Mouse (Mus musculus): ENCODE measurements around the gene Gpx3. TPM values are rescaled to one million over a fixed set of nuclear protein-coding genes. Genes with fewer than 3 reads are reported as not detected.

The Gpx3 gene
- polyA plus RNA-seq, 1 experiment = 2.0 TPM

- no peaks in the 10 kb centered on the region for H3K27me3 ChIP-seq (ENCODE audit: control insufficient read depth, insufficient read depth, insufficient read length)
- no peaks in the 10 kb centered on the region for H3K79me2 ChIP-seq (ENCODE audit: control insufficient read depth, insufficient read depth)
- no peaks in the 10 kb centered on the region for H3K79me3 ChIP-seq (ENCODE audit: low read depth)
- H3ac ChIP-seq (ENCODE audit: control insufficient read depth, insufficient read length, low read depth) = no peak overlapping the region
- H3K4me3 ChIP-seq (ENCODE audit: insufficient read depth, poor library complexity, severe bottlenecking) = no peak overlapping the region
- TF ChIP-seq MYOD1 (IDR thresholded peaks at IDR 0.05; ENCODE audit: control insufficient read depth, insufficient read length, low read depth) (no peak), CEBPB (IDR thresholded peaks at IDR 0.05; ENCODE audit: low read depth) (no peak), CTCF (IDR thresholded peaks at IDR 0.05; ENCODE audit: control insufficient read depth, insufficient read depth, insufficient read length) (no peak), FOSL1 (IDR thresholded peaks at IDR 0.05; ENCODE audit: insufficient read depth, low read length, poor library complexity, severe bottlenecking) (no peak), MAX (IDR thresholded peaks at IDR 0.05) (no peak), USF1 (IDR thresholded peaks at IDR 0.05; ENCODE audit: low read depth) (no peak), MYOG (IDR thresholded peaks at IDR 0.05; ENCODE audit: control insufficient read depth, extremely low read depth, insufficient read length) (no peak)
- H3K36me3 ChIP-seq (ENCODE audit: control insufficient read depth, insufficient read depth) = peaks cover 26% of the 10 kb centered on the region
Observed at GRCm38 (mm10) chr11:54912503-54913316, 10.5 kb downstream of the Gpx3 start.

GRCm38 (mm10) chr11:54913841-54914240, 11.6 kb downstream of the Gpx3 start:
- no peak overlapping the region for H3K4me3 ChIP-seq (ENCODE audit: insufficient read depth, poor library complexity, severe bottlenecking)
- peaks cover 37% of the 10 kb centered on the region for H3K36me3 ChIP-seq (ENCODE audit: control insufficient read depth, insufficient read depth)
- H3K27me3 ChIP-seq (ENCODE audit: control insufficient read depth, insufficient read depth, insufficient read length) = no peaks in the 10 kb centered on the region
- H3ac ChIP-seq (ENCODE audit: control insufficient read depth, insufficient read length, low read depth) = no peak overlapping the region
- no peaks in the 10 kb centered on the region for H3K79me2 ChIP-seq (ENCODE audit: control insufficient read depth, insufficient read depth)
- H3K79me3 ChIP-seq (ENCODE audit: low read depth) = no peaks in the 10 kb centered on the region
- TF ChIP-seq CTCF (IDR thresholded peaks at IDR 0.05; ENCODE audit: control insufficient read depth, insufficient read depth, insufficient read length) (no peak), MYOG (IDR thresholded peaks at IDR 0.05; ENCODE audit: control insufficient read depth, extremely low read depth, insufficient read length) (no peak), CEBPB (IDR thresholded peaks at IDR 0.05; ENCODE audit: low read depth) (no peak), USF1 (IDR thresholded peaks at IDR 0.05; ENCODE audit: low read depth) (no peak), FOSL1 (IDR thresholded peaks at IDR 0.05; ENCODE audit: insufficient read depth, low read length, poor library complexity, severe bottlenecking) (no peak)

GRCm38 (mm10) chr11:54917461-54917860, 15.2 kb downstream of the Gpx3 start:
- no peak overlapping the region for H3K4me3 ChIP-seq (ENCODE audit: insufficient read depth, poor library complexity, severe bottlenecking)
- TF ChIP-seq CTCF (IDR thresholded peaks at IDR 0.05; ENCODE audit: control insufficient read depth, insufficient read depth, insufficient read length) = no peak
- no peak for TF ChIP-seq FOSL1 (IDR thresholded peaks at IDR 0.05; ENCODE audit: insufficient read depth, low read length, poor library complexity, severe bottlenecking)
- no peak for TF ChIP-seq MAX (IDR thresholded peaks at IDR 0.05)
- no peak for TF ChIP-seq MYOG (IDR thresholded peaks at IDR 0.05; ENCODE audit: control insufficient read depth, extremely low read depth, insufficient read length)
- TF ChIP-seq CEBPB (IDR thresholded peaks at IDR 0.05; ENCODE audit: low read depth) = no peak
- no peak overlapping the region for H3ac ChIP-seq (ENCODE audit: control insufficient read depth, insufficient read length, low read depth)
- no peaks in the 10 kb centered on the region for H3K27me3 ChIP-seq (ENCODE audit: control insufficient read depth, insufficient read depth, insufficient read length)
- H3K79me3 ChIP-seq (ENCODE audit: low read depth) = no peaks in the 10 kb centered on the region
- H3K79me2 ChIP-seq (ENCODE audit: control insufficient read depth, insufficient read depth) = no peaks in the 10 kb centered on the region
- H3K36me3 ChIP-seq (ENCODE audit: control insufficient read depth, insufficient read depth) = peaks cover 49% of the 10 kb centered on the region

- H3K79me3 ChIP-seq (ENCODE audit: low read depth) = no peaks in the 10 kb centered on the region
- H3K36me3 ChIP-seq (ENCODE audit: control insufficient read depth, insufficient read depth) = peaks cover 54% of the 10 kb centered on the region
- H3K27me3 ChIP-seq (ENCODE audit: control insufficient read depth, insufficient read depth, insufficient read length) = no peaks in the 10 kb centered on the region
- H3K4me3 ChIP-seq (ENCODE audit: insufficient read depth, poor library complexity, severe bottlenecking) = no peak overlapping the region
- TF ChIP-seq CEBPB (IDR thresholded peaks at IDR 0.05; ENCODE audit: low read depth) (no peak), MAX (IDR thresholded peaks at IDR 0.05) (no peak), MYOG (IDR thresholded peaks at IDR 0.05; ENCODE audit: control insufficient read depth, extremely low read depth, insufficient read length) (no peak), USF1 (IDR thresholded peaks at IDR 0.05; ENCODE audit: low read depth) (no peak), CTCF (IDR thresholded peaks at IDR 0.05; ENCODE audit: control insufficient read depth, insufficient read depth, insufficient read length) (no peak), MYOD1 (IDR thresholded peaks at IDR 0.05; ENCODE audit: control insufficient read depth, insufficient read length, low read depth) (no peak), FOSL1 (IDR thresholded peaks at IDR 0.05; ENCODE audit: insufficient read depth, low read length, poor library complexity, severe bottlenecking) (no peak)
- no peaks in the 10 kb centered on the region for H3K79me2 ChIP-seq (ENCODE audit: control insufficient read depth, insufficient read depth)
- H3ac ChIP-seq (ENCODE audit: control insufficient read depth, insufficient read length, low read depth) = no peak overlapping the region
Observed at GRCm38 (mm10) chr11:54918273-54918672, 16.0 kb downstream of the Gpx3 start.

- H3K4me3 ChIP-seq (ENCODE audit: insufficient read depth, poor library complexity, severe bottlenecking) = no peak overlapping the region
- TF ChIP-seq MYOG (IDR thresholded peaks at IDR 0.05; ENCODE audit: control insufficient read depth, extremely low read depth, insufficient read length) (no peak), FOSL1 (IDR thresholded peaks at IDR 0.05; ENCODE audit: insufficient read depth, low read length, poor library complexity, severe bottlenecking) (no peak), CEBPB (IDR thresholded peaks at IDR 0.05; ENCODE audit: low read depth) (no peak), CTCF (IDR thresholded peaks at IDR 0.05; ENCODE audit: control insufficient read depth, insufficient read depth, insufficient read length) (no peak), MYOD1 (IDR thresholded peaks at IDR 0.05; ENCODE audit: control insufficient read depth, insufficient read length, low read depth) (no peak), MAX (IDR thresholded peaks at IDR 0.05) (no peak), USF1 (IDR thresholded peaks at IDR 0.05; ENCODE audit: low read depth) (no peak)
- no peaks in the 10 kb centered on the region for H3K79me2 ChIP-seq (ENCODE audit: control insufficient read depth, insufficient read depth)
- no peaks in the 10 kb centered on the region for H3K27me3 ChIP-seq (ENCODE audit: control insufficient read depth, insufficient read depth, insufficient read length)
- H3K79me3 ChIP-seq (ENCODE audit: low read depth) = no peaks in the 10 kb centered on the region
- peaks cover 61% of the 10 kb centered on the region for H3K36me3 ChIP-seq (ENCODE audit: control insufficient read depth, insufficient read depth)
- H3ac ChIP-seq (ENCODE audit: control insufficient read depth, insufficient read length, low read depth) = no peak overlapping the region
Observed at GRCm38 (mm10) chr11:54920127-54920972, 18.1 kb downstream of the Gpx3 start.

All from C2C12 (cell line).